Mouse (Mus musculus): ENCODE results near the gene Grid2ip. TPM values are rescaled to one million over a fixed set of nuclear protein-coding genes. Genes with fewer than 3 reads are reported as not detected.

The Grid2ip gene
- polyA plus RNA-seq, 1 experiment from 2014 or later: 0.51 TPM

Other genes with a start within 250 kb of the Grid2ip start
- gene Rnf216, start 244.3 kb upstream of the Grid2ip start, polyA plus RNA-seq (2014; fragmentation: Nextera tagmentation; extraction: Ambion mirVana): 33.1 and 34.0 TPM in 2 replicates
- gene Olfr718-ps1, start 209.8 kb upstream of the Grid2ip start, polyA plus RNA-seq (2014; fragmentation: Nextera tagmentation; extraction: Ambion mirVana): 0.07 TPM in 1 of 2 replicates, not detected in the other
- 7.6 and 8.2 TPM in 2 replicates for gene Rbak, start 176.6 kb upstream of the Grid2ip start, polyA plus RNA-seq (2014; fragmentation: Nextera tagmentation; extraction: Ambion mirVana)
- gene Spdye4b, start 176.3 kb upstream of the Grid2ip start, polyA plus RNA-seq (2014; fragmentation: Nextera tagmentation; extraction: Ambion mirVana): not detected in 2 replicates
- gene Spdye4a, start 130.4 kb upstream of the Grid2ip start, polyA plus RNA-seq (2014; fragmentation: Nextera tagmentation; extraction: Ambion mirVana): not detected in 2 replicates
- gene Zfp12, start 122.2 kb upstream of the Grid2ip start, polyA plus RNA-seq (2014; fragmentation: Nextera tagmentation; extraction: Ambion mirVana): 16.1 and 16.6 TPM in 2 replicates
- 1.4 and 2.1 TPM in 2 replicates for gene Zfp316, start 87.3 kb upstream of the Grid2ip start, polyA plus RNA-seq (2014; fragmentation: Nextera tagmentation; extraction: Ambion mirVana)
- gene Zfp853, start 63.7 kb upstream of the Grid2ip start, polyA plus RNA-seq (2014; fragmentation: Nextera tagmentation; extraction: Ambion mirVana): 0.17 and 0.46 TPM in 2 replicates
- 22.6 and 26.1 TPM in 2 replicates for gene E130309D02Rik, start 42.0 kb upstream of the Grid2ip start, polyA plus RNA-seq (2014; fragmentation: Nextera tagmentation; extraction: Ambion mirVana)
- gene Zdhhc4, start 28.1 kb upstream of the Grid2ip start, polyA plus RNA-seq (2014; fragmentation: Nextera tagmentation; extraction: Ambion mirVana): 68.3 and 74.7 TPM in 2 replicates
- 477 and 497 TPM in 2 replicates for gene Kdelr2, start 46.5 kb downstream of the Grid2ip start, polyA plus RNA-seq (2014; fragmentation: Nextera tagmentation; extraction: Ambion mirVana)
- gene Daglb, start 107.2 kb downstream of the Grid2ip start, polyA plus RNA-seq (2014; fragmentation: Nextera tagmentation; extraction: Ambion mirVana): 7.6 and 8.5 TPM in 2 replicates
- gene Rac1, start 170.7 kb downstream of the Grid2ip start, polyA plus RNA-seq (2014; fragmentation: Nextera tagmentation; extraction: Ambion mirVana): 527 and 534 TPM in 2 replicates

Data from embryonic facial prominence, embryonic 14.5 days (tissue).